Mouse (Mus musculus) monocyte, adult 5-6 weeks (primary cell): ENCODE results near the gene Magea6. TPM values are rescaled to one million over a fixed set of nuclear protein-coding genes. Genes with fewer than 3 reads are reported as not detected.
"Not testable (repeated sequence)": the region's sequence is repeated elsewhere in the genome, so short reads cannot be mapped to it uniquely, and the experiment has no call there.

Source experiments
- ATAC-seq: fragments of 153-309, 156-312 bp; replicated peaks from 2 replicates; pipeline ENCODE4 v1.8.0; 2017; ENCODE audit warnings: mild to moderate bottlenecking; ENCODE audit not compliant: low TSS enrichment, insufficient number of reproducible peaks, severe bottlenecking, poor library complexity, low FRiP score
- total RNA-seq: library from RNA; stranded (forward); fragments of 200-1000, 200-491, 200-594 nt; gene quantifications from 3 replicates; pipeline ENCODE4 v1.2.3, GENCODE M21; 2017

Magea6 gene
- total RNA-seq, result not detected in 3 replicates

GRCm38 (mm10) chrX:154935887-154936286 lies at the start of gene Magea6:
Gene Magea6 (minus strand): TSS chrX:154935987.
- not testable (repeated sequence) for ATAC-seq

GRCm38 (mm10) chrX:154949405-154949804 lies 13.6 kb upstream of the Magea6 start, which contains the start of gene Magea3:
Gene Magea3 (minus strand): TSS chrX:154949505.
- not testable (repeated sequence) for ATAC-seq

- ATAC-seq, result not testable (repeated sequence)
Observed at GRCm38 (mm10) chrX:154890167-154890566, 45.6 kb downstream of the Magea6 start, which contains the start of gene Cldn34b1. Gene Cldn34b1 (minus strand): TSS chrX:154890267.

Other genes starting within 250 kb of the Magea6 start
- gene Cldn34b1, start 45.7 kb downstream of the Magea6 start, total RNA-seq, result not detected in 3 replicates
- not detected in 3 replicates for gene Magea3, start 13.5 kb upstream of the Magea6 start, total RNA-seq
- not detected in 3 replicates for gene Magea8, start 59.9 kb upstream of the Magea6 start, total RNA-seq
- not detected in 3 replicates for gene Magea5, start 127.2 kb upstream of the Magea6 start, total RNA-seq
- not detected in 3 replicates for gene Magea1, start 153.8 kb upstream of the Magea6 start, total RNA-seq
- gene Magea2, start 157.7 kb upstream of the Magea6 start, total RNA-seq, result not detected in 3 replicates
- gene Cldn34b2, start 192.4 kb upstream of the Magea6 start, total RNA-seq, result not detected in 3 replicates